Mouse (Mus musculus): ENCODE data around the gene Tfap2e.

GRCm38 (mm10) chr4:126758299-126758698 is 22.3 kb upstream of the Tfap2e start:
- TF ChIP-seq CTCF (IDR thresholded peaks at IDR 0.05; ENCODE audit: low read depth, low read length) (no peak), POLR2A (IDR thresholded peaks at IDR 0.05; ENCODE audit: extremely low read depth, insufficient read depth, low read length) (no peak)

Data from liver, adult 2 months (tissue).